Mouse (Mus musculus) layer of hippocampus, adult 9-10 months (tissue): Measurements from ENCODE around the gene Pom121l2.

Source experiments
- DNase-seq: peaks from one replicate; pipeline ENCODE4 v3.0.0; 2022; ENCODE audit warnings: low spot score

The Pom121l2 gene

DNA sequence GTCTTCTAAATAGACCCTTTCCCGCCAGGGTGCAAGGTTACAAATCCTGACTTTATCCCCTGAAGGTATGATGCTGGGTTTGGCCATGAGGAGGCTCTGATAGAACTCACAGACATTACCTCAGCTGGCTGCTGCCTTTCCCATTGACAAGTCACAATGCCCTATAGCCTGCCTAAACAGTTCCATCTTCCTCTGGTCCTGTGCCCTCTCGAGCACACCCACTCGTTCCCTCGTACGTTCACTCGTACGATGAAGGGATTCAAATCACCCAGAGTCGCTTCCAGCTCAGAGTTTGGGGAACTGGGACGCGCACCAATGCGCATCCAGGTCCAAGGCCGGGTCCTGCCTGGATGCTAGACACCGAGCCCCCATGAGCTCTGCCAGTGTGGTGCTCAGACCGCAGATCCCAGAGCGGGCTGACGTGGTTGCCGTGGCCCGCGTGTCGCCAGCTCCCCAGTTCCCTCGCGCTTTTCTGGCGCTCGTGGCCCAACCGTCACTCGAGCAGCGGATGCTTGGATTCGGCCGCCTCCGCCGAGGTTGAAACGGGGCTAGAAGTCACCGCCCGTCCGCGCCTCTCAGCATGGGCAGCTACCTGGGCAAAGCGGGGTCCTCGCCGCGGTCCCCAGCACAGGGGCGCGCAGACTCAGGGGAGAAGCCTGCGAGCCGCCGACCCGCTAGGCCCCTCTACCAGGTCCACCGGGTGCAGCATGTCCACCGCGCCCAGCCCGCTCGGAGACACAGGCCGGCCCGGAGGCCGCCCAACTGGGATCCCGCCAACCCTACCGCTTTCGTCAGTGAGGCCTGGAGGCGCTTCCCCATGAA is at the start of gene Pom121l2:
TSS of gene Pom121l2 (plus strand) at position 214 of the 822 bp plus-strand sequence.
- DNase-seq = no peak

DNA sequence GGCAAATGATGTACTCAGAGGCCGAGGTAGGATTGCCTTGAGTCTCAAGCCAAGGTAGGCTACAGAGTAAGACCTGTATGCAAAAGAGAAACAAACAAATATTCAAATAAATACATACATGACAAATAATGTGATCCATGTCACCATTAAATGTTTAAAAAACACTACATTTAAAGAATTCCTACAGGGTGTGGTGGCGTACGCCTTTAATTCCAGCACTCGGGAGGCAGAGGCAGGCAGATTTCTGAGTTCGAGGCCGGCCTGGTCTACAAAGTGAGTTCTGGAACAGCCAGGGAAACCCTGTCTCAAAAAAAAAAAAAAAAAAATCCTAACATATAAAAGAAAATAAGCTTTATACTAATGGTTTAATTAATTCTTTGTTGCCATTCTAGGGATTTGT is 49.3 kb upstream of the Pom121l2 start:
- no peak for DNase-seq

DNA sequence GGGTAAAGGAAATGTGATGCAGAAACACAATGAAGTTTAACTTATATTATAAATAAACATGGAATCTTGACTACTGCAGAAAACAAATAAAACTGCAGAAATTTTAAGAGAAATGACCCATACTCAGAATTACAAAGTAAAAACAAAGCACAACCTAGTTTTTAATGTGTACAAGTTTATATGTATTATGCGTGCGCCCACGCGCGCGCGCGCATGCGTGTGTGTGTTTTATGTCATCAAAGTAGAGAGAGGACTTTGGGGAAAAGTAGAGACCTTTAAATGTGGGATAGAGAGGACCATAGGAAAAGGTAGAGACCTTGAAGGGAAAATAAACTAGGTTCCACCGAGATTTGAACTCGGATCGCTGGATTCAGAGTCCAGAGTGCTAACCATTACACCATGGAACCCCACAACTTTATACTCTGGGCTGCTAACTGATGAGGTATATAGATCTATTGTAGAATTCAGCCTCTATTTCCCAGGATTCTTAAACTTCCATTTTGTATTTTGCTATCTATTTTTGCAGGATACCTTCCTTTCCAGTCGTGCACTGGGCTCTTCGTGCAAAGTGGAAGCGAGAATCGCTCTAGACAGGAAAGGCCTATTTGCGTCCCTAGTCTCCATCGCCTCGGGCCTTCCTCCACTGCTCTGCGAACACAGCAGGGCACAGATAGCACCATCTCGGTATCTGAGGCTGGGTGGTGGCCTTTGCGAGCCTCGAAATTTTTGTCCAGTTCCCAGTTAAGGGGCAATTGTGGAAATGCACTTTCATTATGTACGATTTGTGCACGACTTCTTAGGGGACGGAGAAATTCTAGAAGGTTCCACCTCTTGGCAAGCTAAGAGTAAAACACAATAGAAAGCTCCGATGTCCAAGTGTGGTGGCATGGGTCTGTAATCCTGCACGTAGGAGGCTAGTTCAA is 47.1 kb upstream of the Pom121l2 start:
- DNase-seq = no peak

DNA sequence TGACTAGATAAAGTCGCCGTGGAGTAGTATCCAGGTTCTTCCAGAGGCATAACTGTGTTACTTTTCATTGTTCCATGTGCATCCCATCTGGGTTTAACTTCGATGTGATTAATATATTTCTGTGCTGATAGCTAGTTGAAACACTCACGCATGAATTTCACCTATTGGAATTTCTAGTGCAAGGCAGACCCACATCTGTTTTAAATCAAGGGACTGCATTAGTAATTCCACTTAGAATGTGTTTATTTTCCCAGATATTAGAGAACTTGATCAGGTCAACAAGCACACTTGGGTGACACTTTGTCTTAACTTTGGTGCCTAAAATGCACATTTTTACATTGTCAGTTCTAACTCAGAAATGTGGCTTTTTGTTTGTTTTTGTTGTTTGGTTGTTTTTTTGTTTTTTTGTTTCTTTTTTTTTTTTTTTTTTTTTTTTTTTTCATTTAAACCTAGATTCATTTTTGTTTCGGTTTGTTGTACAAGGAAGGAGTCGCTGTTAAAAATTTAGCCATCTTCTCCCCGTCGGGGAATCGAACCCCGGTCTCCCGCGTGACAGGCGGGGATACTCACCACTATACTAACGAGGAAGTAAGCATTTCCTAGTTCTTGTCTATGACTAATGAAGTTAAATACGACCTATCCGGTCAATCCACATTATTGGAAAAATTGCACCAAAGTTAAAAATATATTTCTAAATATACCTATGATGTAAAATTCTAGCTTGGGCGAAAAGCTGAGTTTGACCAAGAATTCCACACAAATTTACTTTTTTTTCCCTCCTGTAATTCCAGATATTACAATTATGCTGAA is 45.8 kb upstream of the Pom121l2 start:
- DNase-seq = no peak

DNA sequence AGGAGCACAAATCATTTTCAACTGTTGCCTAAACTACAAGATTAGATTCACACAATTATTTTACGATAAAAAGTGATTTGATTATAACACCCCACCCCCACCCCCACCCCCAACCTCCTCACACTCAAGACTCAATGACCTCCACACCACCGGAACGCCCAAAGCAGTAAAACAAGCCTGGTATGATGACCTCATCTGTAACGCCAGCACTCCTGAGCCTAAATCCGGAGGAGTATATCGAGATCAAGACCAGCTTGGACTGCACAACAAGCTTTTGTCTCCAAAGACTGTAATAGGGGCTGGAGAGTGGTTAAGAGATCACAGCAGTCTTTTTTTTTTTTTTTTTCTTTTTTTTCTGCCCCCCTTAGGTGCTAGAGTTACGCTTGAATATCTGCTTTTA is 45.2 kb upstream of the Pom121l2 start:
- no peak for DNase-seq

DNA sequence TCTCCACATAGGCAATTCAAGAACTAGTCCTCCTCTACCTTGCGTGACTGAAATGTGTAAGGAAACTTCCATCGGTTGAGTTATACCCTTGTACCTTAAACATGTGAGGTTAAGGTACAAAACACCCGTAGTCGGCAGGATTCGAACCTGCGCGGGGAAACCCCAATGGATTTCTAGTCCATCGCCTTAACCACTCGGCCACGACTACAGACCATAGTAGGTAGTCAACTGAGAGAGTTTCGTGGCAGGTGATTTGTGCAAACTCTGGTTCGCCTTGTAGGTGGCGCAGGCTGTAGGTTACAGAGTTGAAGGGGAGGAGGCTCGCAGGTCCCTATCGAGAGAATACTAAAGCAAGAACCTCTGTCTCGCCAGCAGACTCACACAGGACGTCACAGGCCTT is 44.0 kb upstream of the Pom121l2 start:
- no peak for DNase-seq

DNA sequence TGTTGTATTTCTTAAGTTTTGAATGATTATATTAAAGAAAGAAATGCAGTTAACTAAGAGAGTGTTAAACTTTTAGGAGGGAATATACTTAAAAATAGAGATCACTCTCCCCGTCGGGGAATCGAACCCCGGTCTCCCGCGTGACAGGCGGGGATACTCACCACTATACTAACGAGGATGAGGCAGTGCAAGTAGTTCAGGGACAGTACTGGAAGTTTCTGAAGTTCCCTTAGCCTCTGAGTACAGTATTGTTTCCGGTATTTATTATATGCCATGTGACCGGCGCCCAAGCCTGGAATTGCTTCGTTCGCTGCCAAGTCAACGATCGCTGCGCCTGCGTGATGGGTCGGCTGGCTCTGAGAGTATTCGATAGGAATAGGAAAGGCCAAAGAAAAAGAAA is 40.8 kb upstream of the Pom121l2 start:
- peak; percentile 96 for DNase-seq

DNA sequence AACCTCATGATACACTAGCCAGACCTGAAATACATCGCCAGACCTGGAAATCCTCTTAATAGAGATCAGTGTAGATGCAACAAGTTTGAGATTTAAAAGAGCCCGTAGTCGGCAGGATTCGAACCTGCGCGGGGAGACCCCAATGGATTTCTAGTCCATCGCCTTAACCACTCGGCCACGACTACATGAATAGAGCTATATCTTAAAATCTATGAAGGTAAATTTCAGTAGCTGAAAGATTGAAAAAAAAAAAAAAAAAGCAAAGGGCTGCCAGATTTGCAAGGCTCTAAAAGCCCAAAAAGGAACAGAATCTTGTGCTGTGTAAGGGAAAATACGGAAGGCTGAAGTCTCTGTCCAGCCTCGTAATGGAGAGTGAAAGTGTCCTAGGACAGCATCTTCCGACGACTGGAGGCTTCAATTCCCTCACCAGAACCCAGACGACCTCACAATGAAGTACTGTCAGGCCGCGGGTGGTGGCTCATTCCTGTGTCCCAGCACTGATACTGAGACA is 40.1 kb upstream of the Pom121l2 start:
- DNase-seq = peak; percentile 82

DNA sequence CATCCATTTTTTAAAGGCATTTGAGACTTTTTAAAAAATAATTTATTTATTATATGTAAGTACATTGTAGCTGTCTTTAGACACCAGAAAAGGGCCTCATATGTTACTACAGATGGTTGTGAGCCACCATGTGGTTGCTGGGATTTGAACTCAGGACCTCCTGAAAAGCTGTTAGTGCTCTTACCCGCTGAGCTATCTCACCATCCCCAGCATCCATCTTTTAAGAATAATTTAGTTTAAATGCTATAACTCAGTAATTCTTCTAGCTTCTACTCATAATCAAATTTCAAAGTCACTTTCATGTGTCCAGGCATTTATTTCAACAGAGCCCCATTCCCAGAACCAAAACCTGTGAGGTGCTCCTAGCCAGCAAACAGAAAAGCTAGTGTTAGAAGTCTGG is 37.4 kb upstream of the Pom121l2 start:
- no peak for DNase-seq

DNA sequence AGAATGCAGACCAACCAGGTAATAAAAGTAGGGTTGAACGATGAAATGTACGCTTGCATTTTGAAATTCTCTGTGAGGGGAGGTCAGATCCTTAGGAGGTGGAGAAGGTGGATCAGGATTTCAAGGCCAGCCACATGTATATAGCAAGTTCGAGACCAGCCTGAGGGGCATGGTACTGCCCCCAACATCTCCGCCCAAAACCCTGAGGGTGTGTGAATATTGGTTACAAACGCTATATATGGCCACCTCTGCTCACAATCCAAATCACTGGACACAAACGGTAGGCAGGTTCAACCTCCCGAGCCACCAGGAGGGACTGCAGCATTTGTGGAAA is 36.4 kb upstream of the Pom121l2 start:
- no peak for DNase-seq

DNA sequence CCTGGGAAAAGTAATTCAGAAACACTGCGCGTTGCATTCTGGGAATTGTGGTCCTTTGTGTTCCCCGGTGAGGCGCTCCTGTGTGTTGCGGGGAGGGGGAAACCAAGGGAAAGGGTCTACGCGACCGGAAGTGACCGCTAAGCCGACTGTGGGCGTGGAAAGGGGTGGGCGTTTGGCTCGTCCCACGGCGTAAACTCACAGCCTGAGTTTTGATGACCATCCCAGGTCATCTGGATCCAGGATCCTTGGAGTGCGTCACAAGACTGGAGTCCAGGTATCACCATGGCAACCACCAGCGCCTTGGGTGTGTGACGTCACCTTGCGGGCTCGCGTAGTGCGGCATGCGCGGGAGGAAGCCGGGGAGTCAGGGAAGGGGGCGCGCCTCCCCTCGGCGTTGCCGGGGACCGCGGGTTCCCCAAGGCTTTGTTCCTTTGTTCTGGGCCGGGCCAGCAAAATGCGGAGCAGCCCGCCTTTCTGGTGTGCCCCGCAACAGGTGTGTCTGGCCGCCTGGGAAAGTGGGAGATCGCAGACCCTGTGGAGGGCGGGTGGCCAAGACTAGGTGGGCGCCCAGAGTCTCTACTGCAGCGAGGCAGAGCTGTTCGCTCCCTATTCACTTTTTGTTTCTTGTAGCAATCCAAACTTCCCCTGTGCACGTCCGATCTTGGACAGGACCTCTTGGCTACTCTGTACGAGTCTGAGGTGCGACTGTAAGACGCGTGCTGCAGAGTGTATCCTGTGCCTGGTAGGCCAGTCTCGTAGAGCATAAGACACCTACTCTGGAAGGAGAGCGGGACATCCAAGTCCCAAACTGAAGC is 35.9 kb upstream of the Pom121l2 start, which contains the start of gene Zfp184:
TSS of gene Zfp184 (plus strand) at position 169 of the 815 bp plus-strand sequence.
- peak; percentile 85 for DNase-seq

DNA sequence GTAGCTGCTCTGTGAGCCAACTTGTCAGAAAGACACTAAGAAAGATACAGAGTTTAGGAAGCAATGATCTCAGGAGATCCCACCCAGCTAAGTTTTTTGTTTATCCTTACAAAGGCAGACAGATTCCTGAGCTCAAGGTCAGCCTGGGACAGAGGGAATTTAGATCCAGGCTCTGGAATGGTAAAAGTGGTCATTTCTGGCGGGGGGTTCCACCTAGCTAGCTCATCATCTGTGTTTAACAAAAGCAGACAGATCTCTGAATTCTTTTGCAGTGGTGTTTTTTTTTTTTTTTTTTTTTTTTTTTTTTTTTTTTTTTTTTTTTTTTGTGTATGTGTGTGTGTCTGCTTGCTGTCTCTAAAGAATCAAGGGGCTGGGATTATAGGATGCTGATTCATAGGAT is 11.7 kb upstream of the Pom121l2 start:
- DNase-seq = no peak

DNA sequence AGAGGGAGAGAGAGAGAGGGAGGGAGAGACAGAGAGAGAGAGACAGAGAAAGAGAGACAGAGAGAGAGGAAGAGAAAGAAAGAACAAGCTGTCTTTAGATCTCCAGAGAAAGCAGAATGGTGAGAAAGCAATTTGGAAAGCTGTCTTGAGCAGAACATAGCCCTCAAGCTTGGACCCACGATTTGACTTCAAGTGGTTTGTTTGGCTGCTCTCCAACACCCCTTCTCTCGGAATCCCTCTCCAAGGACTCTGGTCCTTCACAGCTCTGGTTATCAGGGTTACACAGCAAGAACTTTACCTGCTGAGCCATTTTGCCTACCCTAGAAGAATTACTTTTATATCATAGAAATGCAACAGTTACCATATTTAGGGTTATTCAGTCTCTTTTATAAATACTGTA is 11.2 kb upstream of the Pom121l2 start:
- DNase-seq = no peak

DNA sequence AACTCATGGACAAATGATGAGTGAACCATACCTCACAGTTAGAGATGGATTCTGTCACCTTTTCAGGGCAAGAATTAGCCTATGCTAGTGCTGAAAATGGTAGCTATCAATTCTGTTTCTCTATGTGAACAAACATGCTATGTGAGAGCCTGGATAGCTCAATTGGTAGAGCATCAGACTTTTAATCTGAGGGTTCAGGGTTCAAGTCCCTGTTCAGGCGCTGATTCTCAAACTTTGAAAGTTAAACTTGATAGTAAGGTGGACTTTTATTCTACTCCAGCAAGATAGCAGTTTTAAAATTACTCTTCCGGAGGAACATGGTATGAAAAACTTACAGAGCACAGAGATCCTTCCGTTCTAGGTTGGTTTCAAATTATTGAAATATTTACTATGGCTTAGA is 9.4 kb upstream of the Pom121l2 start:
- no peak for DNase-seq

DNA sequence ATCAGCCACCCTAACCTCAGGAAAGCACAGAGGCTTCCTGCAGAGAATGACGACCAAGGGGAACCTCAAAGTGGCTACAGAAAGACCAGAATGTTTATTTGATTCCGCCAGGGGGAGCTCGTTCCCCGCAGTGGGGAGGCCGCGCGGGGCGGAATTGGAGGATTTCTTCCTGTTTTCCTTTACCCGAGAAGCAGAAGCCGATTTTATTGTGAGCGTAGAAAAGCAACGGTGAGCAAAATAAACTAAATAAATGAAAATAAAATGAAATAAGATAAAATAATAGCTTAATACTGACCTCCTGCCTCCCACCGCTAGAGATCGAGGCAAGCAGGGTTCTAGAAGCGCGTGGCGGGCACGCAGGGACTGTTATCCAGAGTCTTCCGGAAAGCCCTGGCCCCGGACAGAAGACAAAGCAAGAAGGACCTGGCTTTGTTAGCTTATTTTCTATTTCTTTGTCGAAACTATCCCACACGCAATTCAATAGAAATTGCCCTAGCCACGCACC is 6.7 kb upstream of the Pom121l2 start:
- peak; percentile 71 for DNase-seq

DNA sequence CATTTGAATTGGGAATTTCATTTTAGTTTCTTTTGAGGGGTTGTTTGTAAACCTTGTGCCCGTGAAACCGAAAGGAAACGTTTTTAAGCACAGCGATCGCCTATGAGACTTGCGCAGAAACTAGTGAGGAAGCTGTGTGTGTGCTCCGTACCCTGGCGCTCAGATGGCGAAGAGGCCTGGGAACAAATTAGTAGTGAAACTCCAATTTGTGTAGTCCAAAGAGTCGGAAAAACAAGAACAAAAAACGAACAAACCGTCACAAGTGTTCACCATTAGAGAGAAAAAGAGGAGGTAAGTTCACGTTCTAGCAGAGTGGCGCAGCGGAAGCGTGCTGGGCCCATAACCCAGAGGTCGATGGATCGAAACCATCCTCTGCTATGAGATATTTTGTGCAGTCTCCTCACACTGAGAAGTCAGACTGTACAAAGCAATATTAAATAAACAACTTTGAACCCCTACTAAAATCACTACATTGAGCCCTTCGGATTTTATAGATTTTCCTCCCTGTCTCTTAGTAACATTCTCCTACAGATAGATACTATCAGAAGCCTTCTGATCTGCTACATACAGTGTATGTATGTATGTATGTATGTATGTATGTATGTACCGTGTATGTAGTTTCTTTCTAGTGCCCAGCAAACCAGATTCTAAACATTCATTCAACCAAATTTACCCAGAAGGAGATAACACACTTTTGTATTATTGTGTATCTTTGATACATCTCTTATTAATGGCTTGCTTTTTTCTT is 6.1 kb upstream of the Pom121l2 start:
- DNase-seq = peak; percentile 39

DNA sequence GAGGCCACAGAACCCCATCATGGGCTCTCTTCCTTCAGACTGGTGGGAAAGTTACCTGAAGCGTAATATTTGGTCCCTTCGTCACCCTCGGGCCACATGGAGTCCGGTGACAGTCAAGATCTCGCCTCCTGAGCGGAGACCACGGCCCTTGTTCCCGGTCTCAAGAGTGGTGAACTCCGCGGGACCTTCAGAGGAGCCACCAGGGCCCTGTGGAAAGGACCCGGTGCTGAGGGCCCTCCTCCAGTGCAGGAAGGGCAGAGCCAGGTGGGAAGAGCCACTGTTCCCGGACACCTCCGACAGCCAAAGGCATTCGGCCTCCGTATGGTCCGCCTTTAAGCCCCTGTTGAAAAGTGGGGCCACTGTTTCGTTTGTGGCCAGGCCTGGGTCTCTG is 804 bp downstream of the Pom121l2 start:
- no peak for DNase-seq

DNA sequence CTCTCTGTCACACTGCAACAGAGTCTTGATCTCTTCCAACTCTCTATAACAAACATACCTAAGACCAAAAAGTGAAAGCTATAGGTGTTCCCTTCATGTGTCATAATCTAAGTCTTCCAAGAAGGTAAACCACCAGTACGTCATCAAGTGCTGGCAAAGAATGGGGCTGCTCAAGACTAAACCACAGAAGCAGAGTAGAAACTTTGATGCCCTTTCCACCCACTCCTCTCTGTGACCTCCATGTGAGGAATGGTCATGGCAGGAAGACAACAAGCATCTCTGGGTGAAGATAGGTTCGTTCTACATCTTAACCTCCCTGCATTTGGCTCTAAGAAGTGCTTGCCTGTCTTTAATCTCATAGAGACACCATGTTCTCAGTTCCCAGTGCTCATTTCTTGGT is 3.5 kb downstream of the Pom121l2 start:
- no peak for DNase-seq

DNA sequence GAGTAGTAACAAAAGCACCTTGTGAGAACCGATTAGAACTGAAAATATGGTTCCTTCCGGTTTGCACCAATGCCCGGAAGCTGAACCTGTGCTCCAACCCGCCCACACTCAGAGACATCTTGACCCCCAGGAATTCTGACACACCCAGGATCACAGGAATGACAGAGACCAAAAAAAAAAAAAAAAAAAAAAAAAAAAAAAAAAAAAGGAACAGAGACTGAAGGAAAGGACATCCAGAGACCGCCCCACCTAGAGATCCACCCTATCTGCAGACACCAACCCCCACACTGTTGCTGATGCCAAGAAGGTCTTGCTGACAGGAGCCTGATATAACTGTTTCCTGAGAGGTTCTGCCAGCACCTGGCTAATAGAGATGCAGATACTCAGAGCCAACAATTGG is 11.6 kb downstream of the Pom121l2 start:
- DNase-seq = no peak
